Mouse (Mus musculus) spleen, embryonic (tissue): ENCODE data around the gene Slc9b1.

Source experiments
- CTCF ChIA-PET: fragments of 350-600 bp; sonication (Branson Sonifier 250); formaldehyde crosslinking; loops from one replicate; lab custom pipeline; 2022; lab: Charles Lee

Gene Slc9b1

DNA sequence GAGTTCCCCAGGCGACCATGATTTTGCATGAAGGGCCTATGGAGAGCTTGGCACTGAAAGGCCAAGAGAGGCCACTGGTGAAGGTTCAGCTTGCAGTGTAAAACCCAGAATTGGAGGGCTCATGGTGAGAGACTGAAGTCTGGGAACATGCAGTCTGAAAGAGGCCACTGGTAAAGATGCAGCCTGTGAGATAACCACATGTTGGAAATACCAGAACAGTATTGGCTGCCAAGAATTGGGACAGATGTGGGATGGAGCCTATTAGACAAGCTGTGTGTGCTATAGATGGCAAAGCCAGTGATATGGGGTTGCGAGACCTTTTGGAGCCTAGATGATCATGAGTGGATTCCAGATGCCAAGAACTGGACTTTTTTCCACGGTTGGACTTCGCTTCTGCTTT is 32.0 kb downstream of the Slc9b1 start:
- CTCF ChIA-PET = no interaction called here

DNA sequence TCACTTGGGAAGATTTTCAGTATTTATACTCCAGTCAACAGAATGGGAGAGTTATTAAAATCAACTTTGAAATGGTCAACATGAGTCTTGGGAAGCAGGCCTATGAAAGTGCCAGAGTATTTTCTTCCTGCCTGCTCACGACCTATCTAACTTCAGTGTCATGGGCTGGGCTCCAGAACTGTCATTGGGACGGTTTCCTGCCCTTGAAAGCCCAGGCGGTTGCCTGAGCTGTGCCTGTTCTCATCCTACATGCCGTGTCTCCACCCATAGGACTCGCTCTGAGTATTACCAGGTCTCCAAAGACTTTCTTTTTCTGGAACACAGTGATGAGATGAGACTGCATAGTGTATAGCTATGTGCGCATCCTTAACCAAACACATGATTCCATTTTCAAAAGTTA is 45.4 kb downstream of the Slc9b1 start:
- CTCF ChIA-PET = no interaction called here

DNA sequence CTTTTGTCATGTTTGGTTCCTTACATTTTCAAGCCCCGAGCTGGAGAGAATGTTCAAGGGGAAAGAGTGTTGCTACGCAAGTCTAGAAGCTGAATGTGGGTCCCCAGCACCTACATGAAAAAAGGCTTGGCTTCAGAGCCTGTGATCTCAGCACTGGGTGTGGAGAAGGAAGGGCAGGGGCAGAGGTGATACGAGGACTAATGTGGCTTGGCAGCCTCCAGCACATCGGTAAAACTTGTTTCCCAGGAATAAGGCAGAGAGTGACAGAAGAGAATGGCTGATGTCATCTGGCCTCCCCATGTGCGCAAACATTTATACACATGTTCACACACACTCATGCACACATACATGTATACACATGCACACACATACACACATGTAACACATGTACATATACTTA is 47.3 kb downstream of the Slc9b1 start:
- CTCF ChIA-PET = no interaction called here

DNA sequence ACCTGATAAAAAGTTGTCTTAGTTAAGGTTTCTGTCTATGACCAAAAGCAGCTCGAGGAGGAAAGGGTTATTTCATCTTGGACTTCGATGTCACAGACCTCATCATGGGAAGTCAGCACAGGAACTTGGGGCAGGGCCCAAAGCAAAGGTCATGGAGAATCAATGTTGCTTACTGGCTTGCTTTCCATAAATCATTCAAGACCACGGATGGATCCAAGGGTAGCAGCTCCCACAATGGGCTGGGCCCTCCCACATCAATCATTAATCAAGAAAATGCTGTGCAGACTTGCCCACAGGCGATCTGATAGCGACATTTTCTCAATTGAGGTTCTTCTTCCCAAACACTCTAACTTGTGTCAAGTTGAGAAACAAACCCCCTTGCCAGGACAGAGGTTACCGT is 48.3 kb downstream of the Slc9b1 start:
- CTCF ChIA-PET = no interaction called here

DNA sequence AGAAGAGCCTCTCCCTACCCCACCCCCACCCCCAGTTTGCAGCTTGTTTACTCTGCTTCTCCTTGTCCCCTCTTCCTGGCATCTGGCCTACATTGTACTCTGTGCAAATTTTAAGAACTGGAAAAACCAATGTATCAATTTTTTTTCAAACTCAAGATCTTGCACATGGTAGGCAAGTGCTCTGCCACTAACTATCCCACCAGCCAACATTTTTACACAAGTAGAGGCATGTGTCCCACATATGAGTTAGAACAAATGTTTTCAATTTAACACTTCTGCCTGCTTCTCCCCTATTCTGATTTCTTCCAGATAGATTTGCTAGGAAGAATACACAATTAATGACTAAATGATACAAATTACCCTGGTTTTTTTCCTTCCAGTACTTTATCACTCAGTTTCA is 49.3 kb downstream of the Slc9b1 start:
- CTCF ChIA-PET = interaction anchor here (0.6 to 0.8 kb wide), 2 partner anchors 86 to 332 kb away, joined by 3 to 5 read pairs; no protein-coding TSS in a partner anchor

DNA sequence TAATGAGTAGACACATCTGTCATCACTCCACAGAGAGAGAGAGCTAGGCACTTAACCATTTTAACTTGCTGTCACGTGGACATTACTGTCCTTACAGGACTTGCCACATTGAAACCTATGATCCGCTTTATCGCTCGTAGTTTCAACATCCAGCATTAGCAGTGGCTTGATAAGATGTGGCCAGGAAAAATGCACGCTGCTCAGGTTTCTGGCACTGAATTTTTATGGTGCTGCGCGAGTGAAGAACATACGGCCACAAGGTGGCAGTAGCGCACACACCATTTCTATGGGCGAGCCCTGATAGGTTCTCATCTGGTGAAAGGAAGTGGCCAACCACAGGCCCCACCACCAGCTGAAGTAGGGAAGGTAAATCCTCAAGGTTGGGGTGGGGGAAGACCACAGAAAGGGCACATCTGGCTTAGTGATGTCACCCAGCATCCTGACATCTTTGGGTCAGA is 54.4 kb downstream of the Slc9b1 start:
- CTCF ChIA-PET = interaction anchor here (0.5 to 1.0 kb wide), 3 partner anchors 30 to 123 kb away, joined by 3 to 5 read pairs (median 3); no protein-coding TSS in a partner anchor

DNA sequence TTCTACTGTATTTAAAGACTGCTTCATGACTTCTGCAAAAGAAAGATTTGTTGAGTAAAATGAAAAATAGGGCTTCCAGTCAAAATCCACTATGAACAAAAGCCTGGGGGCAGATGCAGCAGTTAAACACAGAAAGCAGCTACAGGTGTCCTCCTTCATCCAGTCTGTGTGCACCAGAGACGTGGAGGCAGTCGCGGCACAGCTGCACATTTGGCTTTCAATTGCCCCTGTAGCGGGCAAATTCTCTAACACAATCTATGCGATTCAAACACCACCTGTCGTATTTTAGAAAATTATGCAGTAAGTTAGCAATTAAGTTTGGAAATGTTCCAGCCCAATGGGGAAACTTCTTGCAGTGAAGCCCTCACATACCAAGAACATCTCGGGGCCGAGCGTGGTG is 55.4 kb downstream of the Slc9b1 start:
- CTCF ChIA-PET = interaction anchor here (0.6 kb wide), 1 partner anchor 213 kb away, joined by 12 read pairs; no protein-coding TSS in a partner anchor

DNA sequence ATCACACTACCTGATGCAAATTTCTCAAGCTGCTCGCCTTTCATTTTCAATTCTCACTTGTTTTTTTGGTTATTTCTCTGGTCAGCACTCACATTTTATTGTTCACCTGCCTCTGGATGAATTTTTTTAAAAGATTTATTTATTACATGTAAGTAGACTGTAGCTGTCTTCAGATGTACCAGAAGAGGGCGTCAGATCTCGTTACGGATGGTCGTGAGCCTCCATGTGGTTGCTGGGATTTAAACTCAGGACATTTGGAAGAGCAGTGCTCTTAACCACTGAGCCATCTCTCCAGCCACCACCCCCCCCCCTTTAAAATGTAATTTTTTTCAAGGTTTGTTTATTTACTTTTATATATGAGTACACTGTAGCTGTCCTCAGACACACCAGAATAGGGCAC is 56.0 kb downstream of the Slc9b1 start:
- CTCF ChIA-PET = no interaction called here

DNA sequence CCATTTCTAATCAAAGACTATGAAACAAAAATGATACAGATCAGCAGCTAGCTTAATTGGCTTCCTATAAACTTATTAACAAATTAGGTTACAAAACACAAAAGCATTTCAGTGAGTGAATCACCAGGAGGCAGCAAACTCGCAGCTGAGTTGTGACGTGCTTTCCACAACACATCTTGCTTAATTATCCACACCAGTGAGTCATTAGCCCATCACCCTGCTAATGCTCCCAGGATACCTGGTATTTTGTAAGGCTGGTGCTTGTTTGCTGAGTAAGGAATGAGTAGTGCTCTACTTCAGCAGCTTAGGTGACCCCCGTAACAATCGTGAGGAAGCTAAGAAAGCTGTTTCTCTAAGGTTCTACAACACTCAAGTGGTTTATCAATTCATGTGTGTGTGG is 56.8 kb downstream of the Slc9b1 start:
- CTCF ChIA-PET = no interaction called here

DNA sequence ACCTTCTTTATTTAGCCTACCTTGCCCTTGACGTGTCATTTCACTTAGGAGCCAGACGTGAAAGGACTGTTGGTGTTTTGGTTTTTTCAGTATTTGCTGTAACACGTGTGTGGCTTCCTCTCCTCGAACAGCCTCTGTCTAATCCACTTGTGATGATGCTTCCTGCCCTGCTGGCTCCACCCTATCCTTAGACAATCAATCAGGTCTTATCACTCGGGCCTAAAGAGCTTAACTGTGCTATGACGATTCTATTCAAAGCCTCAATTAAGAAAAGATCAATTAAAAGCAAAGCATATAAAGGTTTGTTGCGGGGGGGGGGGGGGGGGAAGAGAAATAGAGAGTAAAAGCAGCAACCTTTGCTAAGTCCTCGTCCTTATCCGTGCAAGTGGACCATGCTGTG is 59.5 kb downstream of the Slc9b1 start:
- CTCF ChIA-PET = no interaction called here

DNA sequence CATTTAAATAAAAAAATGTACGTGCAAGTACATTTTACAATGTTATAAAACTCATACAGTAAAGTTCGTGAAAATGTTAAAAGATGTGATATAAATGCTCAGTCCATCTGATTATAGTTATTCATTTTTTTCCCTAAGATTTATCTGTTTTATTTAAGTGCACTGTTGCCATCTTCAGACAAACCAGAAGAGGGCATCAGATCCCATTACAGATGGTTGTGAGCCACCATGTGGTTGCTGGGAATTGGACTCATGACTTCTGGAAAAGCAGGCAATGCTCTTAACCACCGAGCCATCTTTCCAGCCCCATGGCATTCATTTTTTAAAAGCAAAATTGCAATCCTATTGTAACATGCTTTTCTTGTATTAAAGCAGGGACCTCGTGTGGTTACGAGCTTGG is 61.4 kb downstream of the Slc9b1 start:
- CTCF ChIA-PET = interaction anchor here (1.0 to 1.1 kb wide), 2 partner anchors 11 to 96 kb away, joined by 4 to 12 read pairs; no protein-coding TSS in a partner anchor

DNA sequence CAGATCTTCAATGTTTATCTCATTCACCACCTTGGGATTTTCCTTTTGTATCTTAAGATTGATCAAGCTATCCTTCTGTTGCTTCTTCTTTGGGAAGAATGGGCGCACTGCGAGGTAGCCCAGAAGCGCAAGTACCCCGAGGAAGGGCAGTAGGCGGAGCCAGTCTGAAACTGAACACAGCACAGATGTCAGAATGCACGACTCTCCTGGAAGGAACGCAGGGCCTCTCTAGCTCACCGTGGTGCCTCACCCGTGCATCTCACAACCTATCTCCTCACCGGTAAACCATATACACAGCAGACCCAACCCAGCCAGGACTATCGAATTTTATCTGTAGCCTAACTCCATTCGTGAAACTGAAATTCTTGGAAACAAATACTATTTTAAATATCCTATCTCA is 63.2 kb downstream of the Slc9b1 start:
- CTCF ChIA-PET = no interaction called here

DNA sequence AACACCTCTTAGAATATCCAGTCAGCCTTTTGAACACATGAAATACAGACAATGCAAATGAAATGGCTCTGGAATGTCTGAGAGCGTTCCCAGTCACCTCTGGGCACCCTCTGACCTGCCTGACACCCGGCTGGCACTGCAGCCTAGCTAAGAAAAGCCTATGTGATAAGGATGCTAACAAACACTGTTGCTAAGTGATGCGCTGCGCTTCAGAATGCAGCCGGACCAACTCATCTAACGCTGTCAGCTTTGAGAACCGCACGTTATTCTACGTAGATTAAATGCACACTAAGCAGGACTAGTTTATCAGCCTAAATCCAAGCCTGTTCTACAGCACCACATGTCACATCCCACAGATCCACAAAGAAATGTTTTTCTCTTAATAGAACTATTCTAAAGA is 64.0 kb downstream of the Slc9b1 start:
- CTCF ChIA-PET = no interaction called here

DNA sequence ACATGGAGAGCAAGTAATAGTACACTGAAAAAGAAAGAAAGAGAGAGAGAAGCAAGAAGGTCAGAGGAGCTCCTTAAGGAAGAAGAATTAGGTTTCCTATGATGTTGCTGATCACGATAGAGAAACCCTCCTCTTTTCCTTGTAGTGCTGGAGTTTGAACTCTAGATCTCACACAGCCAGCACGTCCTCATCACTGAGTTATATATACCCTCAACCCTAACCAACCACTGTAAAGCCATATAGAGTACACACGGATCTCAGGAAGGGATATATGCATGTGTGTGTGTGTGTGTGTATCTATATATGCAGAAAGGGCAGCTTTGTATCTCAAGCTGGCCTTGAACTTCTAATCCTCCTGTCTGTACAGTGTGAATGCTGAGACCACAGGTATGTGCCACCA is 69.4 kb downstream of the Slc9b1 start:
- CTCF ChIA-PET = interaction anchor here (0.6 kb wide), 1 partner anchor 17 kb away, joined by 3 read pairs; no protein-coding TSS in a partner anchor

DNA sequence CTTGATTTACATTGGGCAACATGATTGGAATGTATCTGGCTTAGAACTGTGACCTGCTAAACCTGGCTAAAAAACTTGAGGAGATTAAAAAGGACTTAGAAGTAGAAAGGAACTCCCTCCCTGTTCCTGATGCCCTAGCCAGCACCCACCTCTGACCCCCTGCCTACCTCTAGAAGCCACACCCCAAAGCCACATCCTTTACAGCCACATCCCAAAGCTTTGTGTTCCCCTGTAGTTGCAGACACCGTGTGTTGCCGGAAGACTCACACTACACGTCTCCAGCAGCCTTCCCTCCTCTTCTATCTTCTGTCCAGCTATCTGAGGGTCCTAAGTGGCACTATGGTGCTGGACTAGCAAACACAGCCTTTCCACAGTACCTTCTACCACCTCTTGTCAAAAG is 70.0 kb downstream of the Slc9b1 start:
- CTCF ChIA-PET = interaction anchor here (0.6 to 0.8 kb wide), 2 partner anchors 16 to 64 kb away, joined by 3 read pairs; no protein-coding TSS in a partner anchor

DNA sequence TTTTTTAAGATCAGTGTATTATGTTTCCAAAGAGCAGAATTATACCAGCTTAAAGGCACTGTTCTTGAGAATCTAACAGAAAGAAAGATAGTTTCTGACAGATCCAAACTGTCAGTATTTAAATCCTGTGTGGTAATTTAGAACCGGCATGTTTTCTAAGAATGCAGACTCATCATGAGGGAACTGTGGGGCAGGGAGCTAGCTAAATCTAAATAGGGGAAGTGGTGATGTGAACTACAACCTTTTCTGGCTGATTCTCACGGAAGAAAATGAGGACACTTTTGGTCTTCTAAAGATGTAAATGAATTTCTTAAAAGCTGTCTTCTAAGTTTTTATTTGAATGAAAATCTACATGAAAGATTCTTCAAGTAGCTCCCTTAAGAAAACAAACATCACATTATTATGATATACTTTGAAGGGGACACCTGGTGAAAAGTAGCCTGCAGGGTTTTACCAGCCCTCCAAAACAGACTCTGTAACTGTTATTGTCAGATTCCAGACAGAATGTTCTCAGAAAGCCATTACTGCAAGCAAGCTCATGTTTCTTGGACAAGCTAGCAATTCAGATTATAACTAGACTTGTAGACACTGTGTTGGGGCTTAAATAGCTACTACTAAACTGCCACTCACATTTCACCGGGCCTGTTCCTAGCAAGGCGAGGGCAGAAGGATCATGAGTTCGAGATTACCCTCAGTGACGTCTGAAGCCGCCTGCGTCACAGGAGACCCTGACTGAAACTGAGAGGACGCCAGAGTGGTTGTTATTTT is 72.9 kb downstream of the Slc9b1 start:
- CTCF ChIA-PET = interaction anchor here (0.6 kb wide), 1 partner anchor 661 kb away, joined by 5 read pairs; no protein-coding TSS in a partner anchor

DNA sequence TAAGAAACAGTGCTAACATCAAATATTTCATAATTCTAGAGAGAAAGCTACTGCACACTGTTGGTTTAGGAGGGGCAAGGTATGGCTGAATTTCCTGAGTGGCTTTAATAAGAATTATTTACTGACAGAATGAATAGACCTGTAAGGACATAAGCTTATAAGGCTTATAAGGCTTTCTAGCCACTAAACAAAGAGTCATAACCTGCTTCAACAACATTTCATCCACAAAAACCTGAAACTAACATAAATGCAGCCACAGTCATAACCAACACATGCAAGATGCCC is 73.4 kb downstream of the Slc9b1 start:
- CTCF ChIA-PET = no interaction called here

DNA sequence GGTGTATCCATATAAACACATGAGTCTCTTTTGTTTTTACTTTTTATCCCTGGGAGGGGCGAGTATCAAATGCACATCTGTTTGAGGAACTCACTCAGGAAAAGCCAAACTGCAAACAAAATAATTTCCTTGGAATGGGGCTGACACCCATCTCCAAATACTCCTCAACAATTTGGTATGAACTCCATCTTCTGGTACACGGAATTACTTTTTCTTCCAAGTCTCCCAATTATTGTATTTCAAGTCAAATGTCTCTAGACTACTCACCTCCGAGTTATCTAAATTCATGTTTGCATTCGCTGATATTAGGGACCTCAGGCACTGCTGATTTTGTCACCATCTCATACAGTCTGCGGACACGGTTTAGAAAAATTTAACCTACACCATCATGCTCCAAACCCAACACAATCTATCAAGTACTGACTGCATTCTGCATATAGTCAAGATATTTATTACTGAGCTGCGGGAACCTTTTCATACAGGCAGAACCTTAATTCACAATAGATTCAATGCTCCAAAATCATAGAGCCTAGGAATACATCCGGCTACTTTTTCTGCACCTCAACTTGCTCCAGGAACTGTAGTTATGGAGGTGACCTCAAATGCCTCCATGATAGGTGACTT is 74.5 kb downstream of the Slc9b1 start:
- CTCF ChIA-PET = interaction anchor here (0.6 kb wide), 1 partner anchor 21 kb away, joined by 4 read pairs; no protein-coding TSS in a partner anchor

DNA sequence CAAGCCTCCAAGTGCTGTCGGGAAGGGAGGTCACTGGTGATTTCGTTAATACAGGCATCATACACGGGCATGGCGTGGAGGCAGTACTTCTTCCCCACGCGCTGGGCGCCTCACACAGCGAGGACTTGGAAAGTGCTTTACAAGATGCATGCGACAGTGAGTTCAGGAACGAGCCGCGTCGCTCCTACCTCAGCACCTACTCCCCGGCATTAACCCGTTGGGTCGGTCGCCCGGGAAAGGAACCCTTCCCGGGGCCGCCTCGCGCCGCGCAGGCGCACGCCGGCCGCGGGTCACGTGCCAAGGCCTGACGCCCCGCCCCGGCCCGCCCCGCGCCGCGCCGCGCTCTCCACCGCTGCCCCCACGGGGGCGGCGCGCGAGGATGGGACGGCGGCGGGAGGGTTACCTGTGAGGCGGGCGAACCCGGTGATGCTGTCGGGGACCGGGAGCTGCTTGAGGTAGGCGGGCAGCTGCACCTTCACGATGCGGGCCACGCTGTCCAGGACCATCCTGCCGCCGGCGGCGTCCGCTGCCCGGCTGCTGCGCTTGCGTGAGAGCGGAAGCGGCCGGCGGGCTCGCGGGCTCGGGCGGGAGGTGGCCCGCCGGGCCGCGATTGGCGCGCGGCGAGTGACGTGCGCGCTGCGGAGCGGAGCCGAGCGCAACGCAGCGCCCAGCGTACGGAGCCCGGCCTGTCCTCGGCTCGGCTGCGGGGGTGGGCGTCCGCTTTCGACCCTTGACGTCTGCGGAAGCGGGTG is 75.2 kb downstream of the Slc9b1 start:
- CTCF ChIA-PET = interaction anchor here (0.6 to 0.7 kb wide), 2 partner anchors 20 to 231 kb away, joined by 3 to 4 read pairs; no protein-coding TSS in a partner anchor

DNA sequence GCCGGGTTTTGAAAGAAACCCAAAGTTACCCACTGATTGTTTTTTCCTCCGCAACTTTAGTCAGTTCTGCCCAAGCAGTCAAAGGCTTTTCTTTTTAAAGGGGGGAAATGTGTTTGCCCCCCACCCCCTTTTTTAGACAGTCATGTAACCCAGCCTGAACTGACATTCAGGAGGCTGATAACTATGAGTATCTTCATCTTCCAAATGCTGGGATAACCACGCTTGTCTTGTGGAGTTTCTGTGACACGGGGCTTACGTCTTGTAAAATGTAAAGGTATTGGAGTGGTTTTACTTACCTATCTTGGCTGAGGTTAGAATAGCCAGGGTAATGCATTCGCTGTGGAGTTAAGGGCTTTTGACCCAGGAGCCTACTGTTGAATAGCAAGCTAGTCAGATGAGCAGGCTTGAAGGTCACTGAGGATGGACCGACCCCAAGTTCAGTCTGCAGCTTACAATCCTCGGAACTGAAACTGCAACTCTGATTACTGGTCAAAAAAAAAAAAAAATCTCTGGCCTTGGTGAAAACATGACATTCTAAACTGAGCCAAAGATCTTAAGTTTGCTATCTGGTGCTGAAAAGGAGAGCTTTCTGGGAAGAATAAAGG is 75.9 kb downstream of the Slc9b1 start, which contains the start of gene Cisd2:
TSS of gene Cisd2 (minus strand) at position 318 of the 605 bp plus-strand sequence.
- CTCF ChIA-PET = interaction anchor here (0.6 to 0.8 kb wide), 3 partner anchors 9 to 230 kb away, joined by 3 to 5 read pairs (median 3); no protein-coding TSS in a partner anchor
